Mouse (Mus musculus) forebrain, embryonic 16.5 days (tissue): ENCODE data around the gene Ccdc24. TPM values are rescaled to one million over a fixed set of nuclear protein-coding genes. Genes with fewer than 3 reads are reported as not detected.

Source experiments
- ATAC-seq: fragments of 200-750 bp; cut with Nextera tagmentation; 2 replicates; pipeline ENCODE4 v1.8.0; 2017; ENCODE audit warnings: mild to moderate bottlenecking, moderate library complexity
- H3K27ac ChIP-seq: fragments of 300-500 bp; sonication (generic); 2 replicates; pipeline ENCODE4 v1.5.1; 2014; ENCODE audit warnings: low read length, control low read depth
- H3K27me3 ChIP-seq: fragments of 300-500 bp; sonication (generic); replicated peaks from 2 replicates; pipeline ENCODE4 v1.6.1; 2014; ENCODE audit warnings: low read length; ENCODE audit not compliant: control insufficient read depth, insufficient read depth
- H3K36me3 ChIP-seq: fragments of 300-500 bp; sonication (generic); 2 replicates; pipeline ENCODE4 v1.6.1; 2014; ENCODE audit not compliant: control insufficient read depth, insufficient read depth
- H3K4me1 ChIP-seq: fragments of 300-500 bp; sonication (generic); replicated peaks from 2 replicates; pipeline ENCODE4 v1.6.1; 2014; ENCODE audit warnings: low read length; ENCODE audit not compliant: control insufficient read depth, insufficient read depth
- H3K4me2 ChIP-seq: fragments of 300-500 bp; sonication (generic); 2 replicates; pipeline ENCODE4 v1.6.1; 2014; ENCODE audit warnings: mild to moderate bottlenecking, low read length, control low read depth
- H3K4me3 ChIP-seq: fragments of 300-500 bp; sonication (generic); replicated peaks from 2 replicates; pipeline ENCODE4 v1.5.1; 2014; ENCODE audit warnings: mild to moderate bottlenecking, low read length, control low read depth
- H3K9ac ChIP-seq: fragments of 300-500 bp; sonication (generic); replicated peaks from 2 replicates; pipeline ENCODE4 v1.6.1; 2014; ENCODE audit warnings: low read depth, low read length, control low read depth
- H3K9me3 ChIP-seq: fragments of 300-500 bp; sonication (generic); 2 replicates; pipeline ENCODE4 v1.6.1; 2016; ENCODE audit warnings: low read length; ENCODE audit not compliant: control insufficient read depth
- WGBS: fragments of 180-500 bp; shearing (Covaris S2); extraction: QIAGEN DNeasy Blood & Tissue Kit; methylation state at CpG from one replicate; pipeline ENCODE4 v1.1.7; 2014; 5-methylcytosine and 5-hydroxymethylcytosine counted together
- polyA plus RNA-seq: library from polyadenylated mRNA; unstranded; fragments of >200 nt; fragmentation: Nextera tagmentation; extraction: Ambion mirVana; gene quantifications from 2 replicates; pipeline ENCODE4 v1.2.1, GENCODE M21; 2015

Ccdc24 gene
- polyA plus RNA-seq, 1 experiment from 2014 or later: 2.4 TPM

DNA sequence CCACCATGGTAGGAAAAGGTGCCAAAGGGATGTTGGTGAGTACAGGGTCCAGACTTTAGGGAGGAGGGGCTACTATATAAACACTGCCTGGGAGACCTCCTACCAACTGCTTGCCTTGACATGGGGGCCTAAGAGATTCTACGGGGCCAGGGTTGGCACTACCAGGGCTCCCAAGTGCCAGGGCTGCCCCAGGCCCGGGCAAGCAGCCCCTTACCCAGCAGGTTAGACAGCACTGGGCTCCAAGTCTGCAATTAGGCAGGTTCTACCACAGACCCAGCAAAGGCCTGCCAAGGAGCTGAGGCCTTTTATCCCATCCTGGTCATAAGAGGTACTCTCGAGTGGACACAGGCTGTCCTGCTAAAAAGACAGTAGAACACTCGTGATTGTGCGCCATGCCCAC lies 29.3 kb downstream of the Ccdc24 start:
- H3K4me1 ChIP-seq: no peaks in the 10 kb centered on the region
- no peak overlapping the region for H3K4me2 ChIP-seq
- no peak overlapping the region for H3K27ac ChIP-seq
- ATAC-seq: no peak
- no peak overlapping the region for H3K9ac ChIP-seq
- H3K9me3 ChIP-seq: no peaks in the 10 kb centered on the region
- H3K27me3 ChIP-seq: no peaks in the 10 kb centered on the region
- 89% methylated on average over 5 of the region's 5 CpGs for WGBS
- no peaks in the 10 kb centered on the region for H3K36me3 ChIP-seq
- no peak overlapping the region for H3K4me3 ChIP-seq

GRCm38 (mm10) chr4:117841566-117841965 lies 30.8 kb downstream of the Ccdc24 start:
- Histone ChIP-seq H3K36me3 (no peaks in the 10 kb centered on the region), H3K27ac (no peak overlapping the region), H3K4me1 (no peaks in the 10 kb centered on the region), H3K27me3 (no peaks in the 10 kb centered on the region), H3K9ac (no peak overlapping the region), H3K4me3 (no peak overlapping the region), H3K4me2 (no peak overlapping the region), H3K9me3 (no peaks in the 10 kb centered on the region)
- 77% methylated on average over 3 of the region's 3 CpGs for WGBS
- ATAC-seq: no peak

- Histone ChIP-seq H3K4me1 (no peaks in the 10 kb centered on the region), H3K9ac (no peak overlapping the region), H3K36me3 (no peaks in the 10 kb centered on the region), H3K4me3 (no peak overlapping the region), H3K4me2 (no peak overlapping the region), H3K27ac (no peak overlapping the region), H3K9me3 (no peaks in the 10 kb centered on the region), H3K27me3 (no peaks in the 10 kb centered on the region)
- ATAC-seq: no peak
- 89% methylated on average over 5 of the region's 5 CpGs for WGBS
Measured at GRCm38 (mm10) chr4:117840821-117841220, 31.5 kb downstream of the Ccdc24 start.

- no peak overlapping the region for H3K9ac ChIP-seq
- H3K4me2 ChIP-seq: no peak overlapping the region
- H3K36me3 ChIP-seq: no peaks in the 10 kb centered on the region
- H3K27me3 ChIP-seq: no peaks in the 10 kb centered on the region
- no peak overlapping the region for H3K4me3 ChIP-seq
- H3K9me3 ChIP-seq: no peaks in the 10 kb centered on the region
- no peak for ATAC-seq
- 79% methylated on average over 6 of the region's 6 CpGs for WGBS
- peaks cover 10% of the 10 kb centered on the region for H3K4me1 ChIP-seq
- H3K27ac ChIP-seq: no peak overlapping the region
Measured at GRCm38 (mm10) chr4:117839366-117839765, 33.0 kb downstream of the Ccdc24 start.

GRCm38 (mm10) chr4:117837271-117837670 lies 35.1 kb downstream of the Ccdc24 start:
- 68% methylated on average over 4 of the region's 4 CpGs for WGBS
- Histone ChIP-seq H3K36me3 (no peaks in the 10 kb centered on the region), H3K9me3 (no peaks in the 10 kb centered on the region), H3K27me3 (no peaks in the 10 kb centered on the region), H3K27ac (no peak overlapping the region), H3K4me3 (no peak overlapping the region), H3K4me1 (peaks cover 11% of the 10 kb centered on the region), H3K4me2 (no peak overlapping the region), H3K9ac (no peak overlapping the region)
- ATAC-seq: no peak

GRCm38 (mm10) chr4:117836204-117836767 lies 36.1 kb downstream of the Ccdc24 start:
- Histone ChIP-seq H3K9ac (peak overlapping the region; percentile 79), H3K9me3 (no peaks in the 10 kb centered on the region), H3K4me1 (peaks cover 11% of the 10 kb centered on the region), H3K27ac (peak overlapping the region; percentile 77), H3K27me3 (no peaks in the 10 kb centered on the region), H3K36me3 (no peaks in the 10 kb centered on the region), H3K4me3 (peak overlapping the region; percentile 79), H3K4me2 (peak overlapping the region; percentile 98)
- ATAC-seq: peak; percentile 92
- WGBS: under 1% methylated on average over 45 of the region's 48 CpGs

GRCm38 (mm10) chr4:117835531-117836111 lies 36.7 kb downstream of the Ccdc24 start:
- peak overlapping the region; percentile 79 for H3K4me3 ChIP-seq
- no peaks in the 10 kb centered on the region for H3K9me3 ChIP-seq
- no peaks in the 10 kb centered on the region for H3K27me3 ChIP-seq
- WGBS: 0% methylated on average over 60 of the region's 60 CpGs
- no peaks in the 10 kb centered on the region for H3K36me3 ChIP-seq
- peak overlapping the region; percentile 79 for H3K9ac ChIP-seq
- H3K4me2 ChIP-seq: peak overlapping the region; percentile 98
- H3K4me1 ChIP-seq: peaks cover 11% of the 10 kb centered on the region
- peak; percentile 22 for ATAC-seq
- H3K27ac ChIP-seq: peak overlapping the region; percentile 77

DNA sequence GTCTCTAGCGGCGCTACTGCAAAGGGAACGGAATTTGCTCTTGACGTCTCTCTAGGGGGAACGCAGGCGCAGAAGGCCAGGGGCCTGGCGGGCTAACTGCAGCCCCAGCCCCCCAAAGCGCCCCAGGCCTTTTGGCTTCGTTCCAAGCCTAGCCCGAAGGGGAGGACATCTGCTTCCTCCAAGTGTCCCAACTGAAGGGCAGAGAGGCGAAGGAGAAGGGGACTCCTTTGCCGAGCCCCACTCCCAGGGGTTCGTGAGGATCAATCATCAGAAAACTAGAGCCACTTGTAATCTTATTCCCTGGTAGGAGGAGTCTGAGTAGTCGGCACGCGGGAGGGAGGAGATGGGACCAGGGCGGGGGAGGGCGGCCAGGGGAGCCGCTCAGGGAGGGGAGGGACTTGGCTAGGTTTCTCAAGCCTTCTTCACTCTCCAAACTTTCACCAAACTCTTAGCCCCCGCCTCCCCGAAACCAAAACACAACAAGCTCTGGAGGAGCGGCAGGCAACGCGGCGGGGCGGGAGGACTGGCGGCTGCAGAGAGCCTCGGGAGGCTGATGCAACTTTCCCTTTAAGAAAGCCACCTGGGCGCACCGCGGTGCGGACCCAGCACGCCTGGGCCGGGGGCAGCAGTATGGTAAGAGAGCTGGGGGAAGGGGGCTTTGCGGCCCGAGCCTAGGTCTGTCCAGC lies 37.4 kb downstream of the Ccdc24 start:
- Histone ChIP-seq H3K9ac (peak overlapping the region; percentile 79), H3K4me3 (peak overlapping the region; percentile 79), H3K27ac (peak overlapping the region; percentile 77), H3K9me3 (no peaks in the 10 kb centered on the region), H3K27me3 (no peaks in the 10 kb centered on the region), H3K36me3 (no peaks in the 10 kb centered on the region), H3K4me1 (peaks cover 12% of the 10 kb centered on the region), H3K4me2 (peak overlapping the region; percentile 98)
- ATAC-seq: peak; percentile 37
- under 1% methylated on average over 32 of the region's 36 CpGs for WGBS

DNA sequence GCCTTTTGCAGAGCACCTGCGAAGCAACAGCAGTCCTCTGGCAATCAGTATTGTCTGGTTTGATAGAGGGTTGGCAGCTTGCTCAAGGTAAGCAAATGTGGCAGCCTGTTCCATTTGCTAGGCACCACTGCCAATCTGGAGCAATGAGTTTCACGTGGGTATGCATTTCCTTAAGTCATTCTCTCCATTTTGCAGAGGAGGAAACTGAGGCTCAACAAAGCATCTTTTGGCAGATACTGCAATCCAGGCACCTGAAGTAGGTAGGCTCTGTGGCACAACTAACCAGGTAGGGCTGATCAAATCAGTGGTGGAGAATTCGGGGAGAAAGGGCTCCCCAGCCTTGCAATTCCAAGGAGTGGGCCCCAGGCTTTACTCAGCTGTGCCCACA lies 37.9 kb downstream of the Ccdc24 start, which contains the start of gene Slc6a9:
Gene Slc6a9, plus strand, starts transcription at position 50 of the 388 bp plus-strand sequence.
- no peak for ATAC-seq
- 21% methylated on average over 3 of the region's 3 CpGs for WGBS
- no peaks in the 10 kb centered on the region for H3K9me3 ChIP-seq

More for the DNA sequence above, 37.9 kb downstream of the Ccdc24 start, which contains the start of gene Slc6a9:
- Histone ChIP-seq H3K4me2 (peak within 1 kb of the TSS; percentile 98), H3K4me3 (peak within 1 kb of the TSS; percentile 79), H3K36me3 (no peaks in the 10 kb centered on the region), H3K27me3 (no peaks in the 10 kb centered on the region), H3K27ac (peak within 1 kb of the TSS; percentile 77), H3K9ac (peak within 1 kb of the TSS; percentile 79), H3K4me1 (peaks cover 17% of the 10 kb centered on the region)
